Mouse (Mus musculus) inflammation-experienced regulatory T-cells, adult 6 months (primary cell): ENCODE measurements around the gene Gm10197. TPM values are rescaled to one million over a fixed set of nuclear protein-coding genes. Genes with fewer than 3 reads are reported as not detected.

Source experiments
- ATAC-seq: one replicate; pipeline ENCODE4 v1.8.0; 2017
- polyA plus RNA-seq, 3 experiments: library from polyadenylated mRNA; unstranded; fragments of 100-300 nt; shearing (Covaris generic); gene quantifications; one replicate each; pipeline ENCODE4 v1.2.1; 2017

The Gm10197 gene
- polyA plus RNA-seq, 3 experiments from 2014 or later, result not detected

- ATAC-seq, result no peak
Observed at GRCm38 (mm10) chr19:53393646-53394045, 22.1 kb upstream of the Gm10197 start.

- no peak for ATAC-seq
Observed at GRCm38 (mm10) chr19:53392781-53393343, 21.3 kb upstream of the Gm10197 start.

DNA sequence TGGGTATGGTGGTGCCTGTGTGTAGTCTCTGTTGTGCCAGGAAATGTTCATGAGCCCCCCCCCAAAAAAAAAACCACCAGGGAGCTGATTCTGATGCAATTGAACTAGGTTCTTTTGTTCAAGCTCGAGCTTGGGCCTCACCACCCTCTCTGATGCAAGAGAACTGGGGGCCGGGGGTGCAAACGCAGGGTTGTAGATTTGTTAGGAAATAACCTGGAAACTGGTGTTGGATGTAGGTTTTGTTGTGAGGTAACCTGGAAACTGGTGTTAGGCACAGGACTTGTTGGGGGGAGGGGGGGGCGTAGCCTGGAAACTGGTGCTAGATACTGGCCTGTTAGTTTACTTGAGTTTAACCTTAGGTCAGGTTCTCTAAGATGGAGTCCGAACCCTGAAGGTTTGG, 20.2 kb upstream of the Gm10197 start:
- no peak for ATAC-seq

DNA sequence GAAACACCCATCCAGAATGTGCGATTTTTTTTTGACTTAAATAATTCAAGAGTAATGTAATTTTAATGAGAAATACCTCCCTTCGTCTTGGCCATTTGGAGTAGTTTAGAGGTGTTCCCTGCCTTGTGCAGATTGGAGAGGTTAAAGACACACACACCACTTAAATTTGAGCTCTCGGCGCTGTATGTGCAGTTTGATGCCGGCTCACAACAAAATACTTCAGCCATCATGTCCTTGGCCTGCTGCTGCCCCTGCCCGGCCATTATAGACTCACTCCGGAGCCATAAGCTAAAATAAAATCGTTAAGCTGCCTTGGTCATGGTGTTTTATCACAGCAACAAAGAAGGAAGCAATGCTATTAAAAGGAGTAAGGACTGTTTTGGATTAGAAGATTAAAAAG, 19.8 kb upstream of the Gm10197 start:
- no peak for ATAC-seq

GRCm38 (mm10) chr19:53390495-53391007, 19.0 kb upstream of the Gm10197 start, which contains the start of gene Smndc1:
Gene Smndc1, minus strand, starts transcription at chr19:53390578.
- peak; percentile 93 for ATAC-seq

GRCm38 (mm10) chr19:53389851-53390431, 18.4 kb upstream of the Gm10197 start:
- ATAC-seq, result peak; percentile 29

DNA sequence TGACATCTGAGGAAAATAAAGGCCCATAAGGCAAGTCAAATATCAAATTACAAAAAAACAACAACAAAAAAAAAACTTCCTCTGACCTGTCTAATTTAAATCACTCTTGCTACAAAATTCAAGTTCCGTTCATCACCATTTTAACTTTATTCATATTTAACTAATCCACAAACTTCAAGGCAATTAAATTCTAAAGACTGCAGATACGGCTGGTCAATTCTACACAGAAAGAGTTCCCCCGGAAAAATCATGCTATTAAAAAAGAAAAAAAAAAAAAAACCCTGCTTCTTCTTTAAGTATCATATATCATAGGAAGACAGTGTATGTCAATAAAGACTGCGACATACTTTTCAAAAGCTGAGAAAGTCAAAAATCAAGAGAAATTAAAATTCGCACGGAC, 17.9 kb upstream of the Gm10197 start:
- no peak for ATAC-seq

GRCm38 (mm10) chr19:53383336-53383735, 11.8 kb upstream of the Gm10197 start:
- no peak for ATAC-seq

DNA sequence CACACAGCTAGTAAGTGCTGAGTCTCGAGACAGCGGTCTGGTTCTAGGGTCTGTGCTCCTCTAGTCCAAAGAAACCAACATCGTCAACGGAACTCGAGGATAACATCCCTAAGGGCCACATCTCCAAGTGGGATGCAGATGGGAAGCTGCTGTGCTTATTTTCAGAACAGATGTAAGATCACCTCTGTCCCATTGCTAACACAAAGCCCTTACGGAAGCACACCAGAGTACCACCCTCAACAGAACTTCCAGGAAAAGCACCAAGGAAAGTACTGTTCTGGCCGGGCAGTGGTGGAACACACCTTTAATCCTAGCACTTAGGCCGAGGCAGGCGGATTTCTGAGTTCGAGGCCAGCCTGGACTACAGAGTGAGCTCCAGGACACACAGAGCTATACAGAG, 6.9 kb upstream of the Gm10197 start:
- ATAC-seq, result no peak

DNA sequence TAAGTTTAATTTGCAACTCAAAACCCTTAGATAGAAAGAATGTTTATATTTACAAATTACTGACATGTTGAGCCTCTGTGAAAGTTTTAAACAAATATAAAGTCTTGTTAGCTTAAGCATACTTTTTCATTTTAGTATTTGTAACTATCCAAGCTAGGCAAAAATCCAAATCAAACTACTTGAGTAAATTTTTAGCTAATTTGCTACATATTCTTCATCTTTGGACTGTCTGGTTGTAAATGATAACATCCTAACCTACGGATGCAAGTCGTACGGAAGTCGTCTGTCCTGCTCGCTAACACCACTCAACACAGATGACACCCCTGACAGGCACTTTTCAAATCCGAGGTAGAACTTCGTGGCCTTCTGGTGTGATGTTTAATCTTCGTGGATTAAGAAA, 6.1 kb upstream of the Gm10197 start:
- ATAC-seq, result no peak

DNA sequence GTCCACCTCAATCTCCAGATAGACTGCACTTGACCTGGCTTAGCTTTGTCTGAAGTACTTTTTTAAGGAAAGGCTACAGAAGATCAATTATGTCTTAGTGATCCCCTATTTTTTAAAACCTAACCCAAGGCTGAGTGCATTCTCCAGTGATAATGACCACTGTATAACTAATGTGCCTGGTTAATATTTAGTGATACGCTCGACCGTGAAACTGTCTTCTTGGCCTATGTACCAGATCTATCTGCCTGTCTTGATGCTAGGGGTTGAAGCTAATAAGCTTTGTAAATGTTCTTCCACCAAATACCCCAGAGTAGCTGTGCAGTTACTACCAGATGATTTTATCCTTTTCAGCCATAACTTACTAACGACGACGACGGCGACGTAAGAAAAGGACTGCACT, 4.2 kb upstream of the Gm10197 start:
- no peak for ATAC-seq

- ATAC-seq, result no peak
Observed at GRCm38 (mm10) chr19:53375299-53375698, 3.7 kb upstream of the Gm10197 start.

GRCm38 (mm10) chr19:53373570-53373969, 2.0 kb upstream of the Gm10197 start:
- ATAC-seq, result no peak

DNA sequence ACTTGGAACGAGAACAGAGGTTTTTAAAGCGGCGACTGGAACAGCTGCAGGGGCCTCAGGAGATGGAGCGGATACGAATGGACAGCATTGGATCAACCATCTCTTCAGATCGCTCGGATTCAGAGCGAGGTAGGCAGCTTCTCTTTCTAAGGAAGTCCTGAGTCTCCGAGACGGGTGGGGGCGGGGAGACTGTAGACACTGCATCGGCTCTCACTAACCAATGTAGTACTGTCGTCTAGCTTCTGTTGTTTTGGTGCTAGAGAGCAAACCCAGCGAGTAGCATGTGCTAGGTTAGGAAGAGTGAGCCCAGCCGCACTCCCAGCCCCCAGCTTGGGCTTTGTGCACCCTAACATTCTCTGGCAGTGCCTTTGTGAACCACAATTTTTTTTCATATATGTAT, 1.3 kb downstream of the Gm10197 start:
- no peak for ATAC-seq

DNA sequence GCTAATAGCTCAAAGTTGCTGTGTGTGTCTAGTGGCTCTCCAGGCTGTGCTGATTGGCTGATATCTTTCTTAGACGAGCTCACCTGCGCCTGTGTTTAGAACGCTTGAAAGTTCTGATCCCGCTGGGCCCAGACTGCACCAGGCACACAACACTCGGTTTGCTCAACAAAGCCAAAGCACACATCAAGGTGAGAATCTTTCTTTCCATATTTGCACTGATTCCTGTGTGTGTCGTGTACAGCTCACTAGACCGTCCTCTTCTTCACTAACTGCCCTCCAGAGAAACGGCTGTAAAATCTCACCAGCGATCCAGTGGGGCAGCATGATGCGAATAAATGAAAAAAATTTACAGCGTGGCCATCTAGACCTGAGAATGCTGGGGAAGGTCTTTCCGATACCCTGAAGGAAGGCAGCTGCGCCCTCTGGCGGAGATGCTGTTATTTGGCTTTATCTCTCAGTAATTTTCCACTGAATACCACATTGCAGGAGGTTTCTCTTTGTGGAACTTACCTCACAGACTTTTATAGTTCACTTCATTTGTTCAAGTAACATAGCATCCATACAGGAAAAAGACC, 2.0 kb downstream of the Gm10197 start:
- ATAC-seq, result peak; percentile 64

- no peak for ATAC-seq
Observed at GRCm38 (mm10) chr19:53366881-53367280, 4.7 kb downstream of the Gm10197 start.

DNA sequence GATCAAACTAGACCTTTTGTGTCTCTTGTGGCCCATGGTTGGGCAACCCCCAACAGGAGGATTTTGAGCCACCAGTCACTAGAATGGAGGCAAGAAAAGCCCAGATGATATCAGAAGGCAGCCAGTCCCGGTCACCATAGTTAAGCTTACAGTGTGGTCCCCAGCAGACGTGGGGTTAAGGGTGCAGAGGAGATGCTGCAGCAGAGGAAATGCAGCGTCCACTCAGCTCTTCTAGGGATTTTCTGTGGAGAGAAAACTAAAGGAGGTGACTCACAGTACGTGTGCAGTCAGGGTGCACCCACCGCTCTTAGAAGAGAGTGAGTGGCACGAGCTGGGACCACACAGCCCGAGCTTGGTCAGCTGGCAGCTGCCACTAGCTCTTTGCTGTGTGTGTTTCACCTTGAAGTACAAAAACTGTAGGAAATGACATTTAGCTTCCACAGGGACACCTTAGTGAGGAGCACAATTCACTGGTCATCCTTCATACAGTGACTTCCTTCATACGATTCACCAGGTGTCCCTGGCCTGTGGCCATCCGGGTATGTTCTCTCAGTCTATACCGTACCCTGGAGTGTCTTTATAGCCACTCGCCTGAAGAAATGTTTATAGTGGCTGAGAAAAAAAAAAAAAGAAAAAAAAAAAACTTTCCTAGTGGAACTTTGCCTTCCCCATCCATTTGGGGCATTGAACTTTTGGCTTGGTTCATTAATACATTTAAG, 5.3 kb downstream of the Gm10197 start:
- no peak for ATAC-seq

DNA sequence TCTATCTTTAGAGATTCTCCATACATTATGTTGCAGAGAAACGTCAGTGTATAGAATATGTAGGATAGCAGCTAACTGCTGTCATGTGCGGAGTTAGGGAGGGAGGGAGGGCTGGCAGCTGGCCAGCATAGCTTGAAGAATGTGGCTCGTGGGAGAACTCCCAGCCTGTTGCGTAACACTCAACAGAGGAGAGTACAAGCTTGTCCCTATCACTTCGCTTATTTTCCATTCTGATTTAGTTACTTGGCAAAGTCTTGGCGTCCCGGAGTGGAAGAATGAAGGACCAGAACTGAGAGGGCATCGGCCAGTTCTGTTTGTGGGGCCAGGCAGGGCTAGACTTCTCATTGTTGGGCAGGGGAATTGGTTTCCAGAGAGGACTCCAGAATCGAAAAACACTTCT, 6.6 kb downstream of the Gm10197 start:
- ATAC-seq, result no peak

DNA sequence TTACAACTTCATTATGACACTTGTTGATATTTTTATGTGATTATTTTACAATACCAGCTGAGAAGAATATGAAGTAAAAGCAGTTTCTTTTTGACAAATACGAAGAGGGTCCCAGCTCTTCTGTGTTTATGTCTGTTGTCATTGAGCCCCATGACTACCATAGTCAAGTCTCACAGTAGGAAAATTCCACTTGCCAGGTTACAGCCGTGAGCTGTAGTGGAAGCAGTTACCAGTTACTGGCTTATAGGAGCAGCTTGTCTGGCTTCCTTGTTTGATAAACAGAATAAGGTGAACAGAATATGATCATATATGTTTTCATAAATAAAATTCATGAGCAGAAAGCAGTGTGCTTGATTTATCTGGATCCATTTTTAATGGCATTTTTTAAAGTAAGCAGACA, 7.0 kb downstream of the Gm10197 start:
- no peak for ATAC-seq

DNA sequence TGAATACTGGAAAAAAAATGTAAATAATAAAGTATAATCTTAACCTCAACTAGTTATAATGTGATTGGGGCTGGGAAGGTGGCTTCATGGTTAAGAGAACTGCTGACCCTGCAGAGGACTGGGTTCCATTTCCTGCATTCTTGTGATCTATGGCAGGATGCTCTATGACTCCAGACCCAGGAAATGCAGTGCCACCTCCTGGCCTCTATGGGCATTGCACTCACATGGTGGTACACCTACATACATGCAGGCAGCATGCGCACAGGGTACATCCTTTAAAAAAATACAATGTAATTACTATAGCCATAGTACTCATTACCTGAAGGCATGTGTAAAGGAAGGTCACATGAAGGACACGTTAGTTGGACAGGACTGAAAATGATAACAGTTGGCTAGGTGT, 8.6 kb downstream of the Gm10197 start:
- ATAC-seq, result no peak

GRCm38 (mm10) chr19:53360265-53360958, 11.2 kb downstream of the Gm10197 start:
- no peak for ATAC-seq

DNA sequence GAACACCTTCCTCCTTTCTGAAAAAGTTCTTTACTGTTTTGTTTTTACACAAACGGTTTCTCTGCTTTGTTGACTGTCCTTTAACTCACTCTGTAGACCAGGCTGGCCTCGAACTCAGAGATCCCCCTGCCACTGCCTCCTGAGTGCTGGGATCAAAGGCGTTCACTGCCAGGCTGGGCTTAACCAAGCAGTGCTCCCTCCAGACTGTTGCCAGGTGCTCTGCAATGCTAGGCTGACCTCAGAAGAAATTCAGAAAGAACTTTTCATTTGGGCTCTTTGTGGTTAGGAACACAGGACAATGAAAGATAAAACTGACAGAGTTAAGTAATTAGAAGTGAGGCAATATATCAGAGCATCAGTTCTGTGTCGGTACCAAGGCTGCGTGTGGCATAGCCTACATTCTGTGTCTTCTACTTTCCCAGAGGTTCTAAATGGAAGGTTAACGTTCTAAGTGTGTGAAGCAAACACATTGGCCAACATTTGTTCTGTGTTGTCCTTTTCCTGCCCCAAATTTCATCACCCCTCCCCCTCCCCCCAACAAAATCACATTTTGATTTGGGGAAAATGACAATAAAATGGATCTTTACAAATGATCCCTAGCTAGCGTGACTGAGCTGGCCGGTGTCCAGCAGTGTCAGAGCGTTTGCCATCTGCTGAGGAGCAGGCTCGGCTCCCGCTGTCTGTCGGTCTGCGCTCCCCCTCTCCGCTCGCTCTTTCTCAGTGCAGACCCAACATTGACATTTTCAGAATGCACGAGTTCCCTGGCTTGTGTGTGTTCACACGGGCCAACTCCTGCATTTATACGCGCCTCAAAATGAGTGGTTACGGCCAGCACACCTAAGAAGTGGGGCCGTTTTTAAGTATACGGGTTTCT, 12.2 kb downstream of the Gm10197 start:
- ATAC-seq, result no peak
